Mouse (Mus musculus) liver, embryonic 12.5 days (tissue): ENCODE data around the gene Accsl. TPM values are rescaled to one million over a fixed set of nuclear protein-coding genes. Genes with fewer than 3 reads are reported as not detected.

Experiments used
- ATAC-seq: fragments of 200-750 bp; cut with Nextera tagmentation; 2 replicates; pipeline ENCODE4 v1.8.0; 2017; ENCODE audit warnings: moderate number of reproducible peaks, mild to moderate bottlenecking, moderate library complexity
- H3K27ac ChIP-seq: fragments of 300-500 bp; sonication (generic); 2 replicates; pipeline ENCODE4 v1.5.1; 2016; ENCODE audit warnings: mild to moderate bottlenecking
- H3K27me3 ChIP-seq: fragments of 300-500 bp; sonication (generic); replicated peaks from 2 replicates; pipeline ENCODE4 v1.6.1; 2016; ENCODE audit warnings: mild to moderate bottlenecking, moderate library complexity
- H3K36me3 ChIP-seq: fragments of 300-500 bp; sonication (generic); 2 replicates; pipeline ENCODE4 v1.6.1; 2016; ENCODE audit warnings: mild to moderate bottlenecking, moderate library complexity
- H3K4me1 ChIP-seq: fragments of 300-500 bp; sonication (generic); 2 replicates; pipeline ENCODE4 v1.6.1; 2016
- H3K4me2 ChIP-seq: fragments of 300-500 bp; sonication (generic); 2 replicates; pipeline ENCODE4 v1.6.1; 2016; ENCODE audit warnings: mild to moderate bottlenecking, moderate library complexity
- H3K4me3 ChIP-seq: fragments of 300-500 bp; sonication (generic); 2 replicates; pipeline ENCODE4 v1.5.1; 2016; ENCODE audit warnings: mild to moderate bottlenecking, moderate library complexity
- H3K9ac ChIP-seq: fragments of 300-500 bp; sonication (generic); 2 replicates; pipeline ENCODE4 v1.6.1; 2016; ENCODE audit warnings: mild to moderate bottlenecking, moderate library complexity
- H3K9me3 ChIP-seq: fragments of 300-500 bp; sonication (generic); replicated peaks from 2 replicates; pipeline ENCODE4 v1.6.1; 2016; ENCODE audit warnings: mild to moderate bottlenecking, moderate library complexity
- WGBS: fragments of 180-500 bp; shearing (Covaris S2); methylation state at CpG from one replicate; pipeline ENCODE4 v1.1.7; 2016; ENCODE audit not compliant: insufficient replicate concordance; 5-methylcytosine and 5-hydroxymethylcytosine counted together
- polyA plus RNA-seq: library from polyadenylated mRNA; unstranded; fragments of >200 nt; fragmentation: Nextera tagmentation; extraction: Ambion mirVana; gene quantifications from 2 replicates; pipeline ENCODE4 v1.2.1, GENCODE M21; 2016

Accsl gene
- polyA plus RNA-seq, 1 experiment from 2014 or later: not detected

- Histone ChIP-seq H3K4me1 (peaks cover 11% of the 10 kb centered on the region; the same call in 1 of the 2 replicates), H3K27ac (no peak overlapping the region), H3K4me2 (no peak overlapping the region), H3K27me3 (no peaks in the 10 kb centered on the region), H3K4me3 (no peak overlapping the region), H3K36me3 (peaks cover 88% of the 10 kb centered on the region), H3K9ac (no peak overlapping the region), H3K9me3 (no peaks in the 10 kb centered on the region)
- ATAC-seq: no peak
- WGBS: 75% methylated on average over 6 of the region's 6 CpGs
Observed at GRCm38 (mm10) chr2:93806487-93807201, 62.3 kb downstream of the Accsl start.

GRCm38 (mm10) chr2:93805523-93805922 is 63.4 kb downstream of the Accsl start:
- no peak for ATAC-seq
- 74% methylated on average over 4 of the region's 4 CpGs for WGBS
- Histone ChIP-seq H3K9me3 (no peaks in the 10 kb centered on the region), H3K27me3 (no peaks in the 10 kb centered on the region), H3K36me3 (peaks cover 86% of the 10 kb centered on the region), H3K27ac (no peak overlapping the region), H3K4me1 (peaks cover 11% of the 10 kb centered on the region; the same call in 1 of the 2 replicates), H3K4me3 (no peak overlapping the region), H3K4me2 (no peak overlapping the region), H3K9ac (no peak overlapping the region)

Other genes starting within 250 kb of the Accsl start
- 0.08 TPM in 2 replicates for gene Alx4, start 226.8 kb downstream of the Accsl start, polyA plus RNA-seq
- gene Ext2, start 46.6 kb downstream of the Accsl start, polyA plus RNA-seq: 43.9 and 47.0 TPM in 2 replicates
- 1.4 and 2.3 TPM in 2 replicates for gene Accs, start 19.2 kb downstream of the Accsl start, polyA plus RNA-seq
- gene Gm13889, start 88.0 kb upstream of the Accsl start, polyA plus RNA-seq: 3.2 and 3.8 TPM in 2 replicates
- not detected in 2 replicates for gene Gm27027, start 127.2 kb upstream of the Accsl start, polyA plus RNA-seq
- gene Alkbh3, start 141.7 kb upstream of the Accsl start, polyA plus RNA-seq: 41.6 and 41.8 TPM in 2 replicates